Mouse (Mus musculus) ES-E14 (cell line): ENCODE results near the gene Nav3.

Experiments
- CHD2 ChIP-seq: IDR thresholded peaks from 2 replicates; pipeline ENCODE4 v1.6.1; 2014; ENCODE audit warnings: mild to moderate bottlenecking, low read depth, low read length, inconsistent platforms
- HCFC1 ChIP-seq: IDR thresholded peaks from 2 replicates; pipeline ENCODE4 v1.6.1; 2012; ENCODE audit warnings: low read length, inconsistent platforms, borderline replicate concordance; ENCODE audit not compliant: insufficient read depth
- ZC3H11A ChIP-seq: IDR thresholded peaks from 2 replicates; pipeline ENCODE4 v1.6.1; 2012; ENCODE audit warnings: low read depth, mild to moderate bottlenecking, inconsistent platforms, low read length, borderline replicate concordance
- ZNF384 ChIP-seq: IDR thresholded peaks from 2 replicates; pipeline ENCODE4 v1.6.1; 2012; ENCODE audit warnings: low read depth, low read length, inconsistent platforms

- TF ChIP-seq CHD2 (no peak), ZC3H11A (no peak), HCFC1 (no peak), ZNF384 (no peak)
Measured at GRCm38 (mm10) chr10:110154873-110155237, 301.1 kb downstream of the Nav3 start.
